Mouse (Mus musculus) neural tube, embryonic 10.5 days (tissue): ENCODE measurements around the gene Snx12.
A peak's percentile ranks its signal among the peaks of the same experiment; 100 is the strongest.

ENCODE experiments used
- DNase-seq: peaks from one replicate; pipeline ENCODE4 v3.0.0-alpha.2; 2017; ENCODE audit warnings: low spot score; ENCODE audit errors: extremely low spot score

Gene Snx12

GRCm38 (mm10) chrX:101221834-101222795, at the start of gene Snx12:
TSS of gene Snx12 (minus strand) at chrX:101222563.
- peak; percentile 85 for DNase-seq

DNA sequence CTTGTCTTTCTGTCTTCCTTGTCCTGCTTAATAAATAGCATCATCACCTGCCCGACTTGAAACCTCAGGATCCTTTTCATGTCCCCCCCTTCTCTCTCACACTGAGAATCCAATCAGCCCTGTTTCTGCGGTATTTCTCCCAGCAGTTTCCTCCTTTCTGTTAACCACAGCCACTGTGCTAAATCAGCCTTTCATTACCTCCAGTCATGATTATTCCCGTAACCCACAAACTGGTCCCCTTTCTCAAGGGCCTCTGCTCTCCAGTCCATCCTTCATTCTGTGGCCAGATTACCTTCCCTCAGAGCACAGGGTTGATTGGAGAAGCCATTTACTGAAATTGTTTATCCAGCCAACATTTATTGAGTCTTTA, 46.4 kb upstream of the Snx12 start, which contains the start of gene Gm20489:
Gm20489 (minus strand) TSS at position 269 of the 370 bp plus-strand sequence.
- no peak for DNase-seq

GRCm38 (mm10) chrX:101268025-101268754, 45.8 kb upstream of the Snx12 start, which contains the start of gene Il2rg:
TSS of gene Il2rg (minus strand) at chrX:101268255.
- no peak for DNase-seq

GRCm38 (mm10) chrX:101266631-101267030, 44.3 kb upstream of the Snx12 start:
- no peak for DNase-seq

DNA sequence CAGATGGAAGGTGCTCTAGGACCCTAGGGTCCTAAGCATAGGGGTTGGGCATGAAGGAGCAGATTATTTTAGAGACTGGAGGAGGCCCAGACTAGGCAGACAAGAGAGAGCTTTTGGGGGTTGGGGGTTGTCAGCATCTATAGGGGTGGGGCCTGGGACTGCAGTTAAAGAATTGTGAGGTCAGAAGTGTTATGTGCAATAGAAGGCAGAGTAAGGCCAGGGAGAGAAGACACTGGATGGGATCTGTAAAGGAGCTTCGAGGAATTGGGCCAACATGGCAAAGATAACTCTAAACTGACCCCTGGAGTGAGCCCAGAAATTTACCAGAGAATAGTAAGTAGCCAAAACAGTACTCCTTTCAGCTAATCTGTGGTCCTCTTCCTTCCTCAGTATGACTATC, 41.5 kb upstream of the Snx12 start, which contains the start of gene Gm614:
Gm614 (minus strand) TSS at position 101 of the 400 bp plus-strand sequence.
- DNase-seq: no peak

GRCm38 (mm10) chrX:101260441-101261325, 38.3 kb upstream of the Snx12 start:
- peak; percentile 55 for DNase-seq

- DNase-seq: no peak
These were observed 34.2 kb upstream of the Snx12 start for GRCm38 (mm10) chrX:101256603-101257002.

- DNase-seq: peak; percentile 28
These were observed 32.4 kb upstream of the Snx12 start for GRCm38 (mm10) chrX:101254740-101255139.

- peak; percentile 77 for DNase-seq
These were observed 31.8 kb upstream of the Snx12 start, which contains the start of gene Foxo4 for GRCm38 (mm10) chrX:101253952-101254729. TSS of gene Foxo4 (plus strand) at chrX:101254528.

- DNase-seq: no peak
These were observed 22.6 kb upstream of the Snx12 start for GRCm38 (mm10) chrX:101245011-101245410.

GRCm38 (mm10) chrX:101222796-101223162, 416 bp upstream of the Snx12 start:
- no peak for DNase-seq

GRCm38 (mm10) chrX:101189285-101189684, 33.1 kb downstream of the Snx12 start:
- no peak for DNase-seq

DNA sequence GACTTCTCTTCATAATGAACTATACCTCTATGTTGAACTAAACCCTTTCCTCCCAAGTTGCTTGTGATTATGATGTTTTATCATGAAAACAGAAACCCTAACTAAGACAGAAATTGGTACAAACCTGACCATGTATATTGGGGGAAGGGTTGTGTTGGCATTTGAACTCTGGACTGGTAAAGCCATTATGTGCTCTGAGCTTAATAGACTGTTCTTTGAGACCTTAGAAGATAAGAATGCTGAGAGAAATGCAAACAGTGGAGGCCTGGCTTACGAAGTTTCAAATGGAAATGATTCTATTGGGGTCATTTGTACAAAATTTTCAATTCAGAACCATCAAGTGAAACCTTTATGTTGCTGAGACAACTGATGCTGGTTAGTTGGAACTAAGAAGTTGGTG, 34.7 kb downstream of the Snx12 start:
- DNase-seq: no peak

DNA sequence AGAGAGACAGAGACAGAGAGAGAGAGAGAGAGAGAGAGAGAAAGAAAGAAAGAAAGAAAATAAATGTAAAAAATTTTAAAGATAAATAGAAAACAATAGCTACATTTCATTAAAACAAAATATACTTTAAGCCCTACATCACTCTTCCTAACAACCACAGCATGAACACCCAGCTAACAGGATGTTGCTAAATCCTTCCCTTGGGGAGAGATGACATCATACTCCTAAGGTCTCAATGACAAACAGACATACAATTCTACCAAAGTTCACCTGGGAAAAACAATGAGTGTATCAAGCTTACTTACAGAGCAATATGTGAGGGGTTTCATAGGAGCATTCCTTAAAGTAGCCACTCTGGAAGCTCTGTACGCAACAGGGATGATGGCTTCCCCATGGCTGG, 49.0 kb downstream of the Snx12 start:
- no peak for DNase-seq

- no peak for DNase-seq
These were observed 53.9 kb downstream of the Snx12 start for GRCm38 (mm10) chrX:101168425-101168824.

- no peak for DNase-seq
These were observed 58.6 kb downstream of the Snx12 start for GRCm38 (mm10) chrX:101163739-101164138.

DNA sequence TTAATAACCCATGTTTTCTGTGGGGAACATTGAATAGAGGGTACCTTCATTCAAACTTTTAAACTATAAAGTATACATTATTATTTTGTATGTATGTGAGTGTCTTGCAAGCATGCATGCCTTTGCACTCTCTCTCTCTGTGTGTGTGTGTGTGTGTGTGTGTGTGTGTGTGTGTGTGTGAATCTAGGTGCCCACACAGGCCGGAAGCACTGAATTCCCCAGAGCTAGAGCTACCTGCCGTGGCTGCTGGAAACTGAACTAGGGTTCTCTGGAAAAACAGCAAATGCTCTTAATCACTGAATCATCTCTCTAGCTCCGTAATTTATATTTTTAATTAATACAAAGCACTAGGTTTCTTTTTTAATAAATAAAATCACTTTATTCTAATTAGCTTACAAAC, 59.1 kb downstream of the Snx12 start:
- no peak for DNase-seq

DNA sequence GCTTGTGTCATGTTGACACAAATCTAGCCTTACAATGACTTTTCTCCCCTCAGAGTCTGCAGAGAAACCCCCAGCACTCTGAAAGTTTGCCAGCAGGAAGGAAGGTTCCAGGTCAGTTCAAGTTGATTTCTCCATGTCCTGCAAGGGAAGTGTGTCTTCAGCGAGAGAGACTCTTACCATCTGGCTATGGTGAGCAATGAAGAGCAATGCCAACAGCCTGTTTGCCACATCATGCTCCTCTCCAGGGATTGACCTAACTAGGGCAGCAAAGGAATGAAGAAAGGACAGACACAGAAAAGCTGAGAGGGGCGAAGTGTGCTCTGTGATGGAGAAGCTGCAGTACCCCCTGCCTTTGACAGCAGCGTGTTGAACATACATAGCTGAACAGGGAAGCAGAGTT, 59.8 kb downstream of the Snx12 start:
- DNase-seq: no peak

DNA sequence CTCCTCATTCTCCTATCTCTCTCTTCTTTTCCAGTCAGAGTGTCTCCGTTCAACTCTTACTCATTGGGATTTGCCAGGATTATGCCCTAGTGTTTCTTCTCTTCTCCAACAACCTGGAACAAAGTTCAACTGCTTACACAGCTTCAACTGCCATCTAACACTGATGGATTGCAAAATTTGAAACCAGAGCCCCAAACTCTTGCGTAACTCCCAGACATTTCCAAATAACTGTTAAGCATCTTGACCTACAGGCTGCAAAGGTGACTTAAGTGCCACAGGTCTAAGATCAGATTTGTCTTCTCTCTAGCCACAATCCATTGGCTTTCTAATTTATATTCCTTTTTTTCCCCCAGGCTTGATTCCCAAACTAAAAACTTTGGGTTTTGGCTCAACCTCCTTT, 64.9 kb downstream of the Snx12 start:
- DNase-seq: no peak

DNA sequence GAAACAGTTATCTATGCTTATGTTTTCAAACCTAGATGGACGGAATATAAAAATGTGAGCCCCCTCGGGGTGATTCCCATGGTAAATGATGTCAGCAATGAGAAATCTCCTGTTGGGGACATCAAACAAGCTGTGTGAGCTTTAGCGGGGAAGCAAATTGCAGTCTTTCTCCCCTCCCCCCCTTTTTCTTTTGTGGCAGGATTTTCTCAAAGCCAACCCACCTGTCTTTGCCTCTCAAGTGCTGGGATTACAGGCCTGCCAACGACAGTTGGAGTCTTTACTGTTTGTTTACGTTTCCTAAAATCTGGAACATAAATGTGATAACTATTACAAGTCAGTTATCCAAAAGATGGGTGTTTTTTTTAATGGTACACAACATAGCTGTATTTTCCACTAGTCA, 66.0 kb downstream of the Snx12 start:
- DNase-seq: no peak
